Comparison of ENCODE assay signal across 26 mouse cellular contexts in the genomic region with DNA sequence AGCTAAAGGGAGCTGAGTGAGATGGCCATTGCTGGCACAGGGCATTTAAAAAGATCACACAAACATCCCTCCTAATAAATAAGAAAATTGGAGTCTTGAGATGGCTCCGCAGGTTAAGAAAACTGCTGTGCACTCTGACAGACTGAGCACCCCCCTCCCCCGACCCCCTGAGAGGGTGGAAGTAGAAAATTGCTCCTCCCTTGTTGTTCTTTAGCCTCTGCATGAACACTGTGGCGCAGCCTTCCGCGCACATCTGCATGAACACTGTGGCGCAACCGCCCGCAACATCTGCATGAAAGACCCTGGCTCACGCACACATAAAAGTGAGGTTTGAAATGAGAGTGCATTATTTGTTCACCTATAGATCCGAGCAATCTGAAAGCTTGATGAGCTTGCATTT. TPM values are rescaled to one million over a fixed set of nuclear protein-coding genes. Genes with fewer than 3 reads are reported as not detected.
"Had no signal": no experiment of that assay in that cellular context is flagged by ENCODE, and none has a peak within 500 bp of the region (broad histone marks: within the 10 kb centered on the region; RNA-seq: fewer than 3 reads in every experiment).

No protein-coding gene starts in this region.

- H3K9me3 ChIP-seq: stomach, embryonic 15.5 days had no signal

- H3K27me3 ChIP-seq: midbrain, embryonic 13.5 days; neural tube, embryonic 13.5 days; neural tube, embryonic 15.5 days; stomach, embryonic 15.5 days had no signal

- DNase-seq: lung, adult 18-20 months; lung, embryonic 14.5 days; lung, postnatal 10 days; lung, postnatal 4 days; retina, postnatal 1 day; right cerebral cortex, adult 18-20 months; right cerebral cortex, postnatal 25 days; thymus, adult 2 months; thymus, postnatal 25 days; thymus, postnatal 4 days had no signal

- H3K4me3 ChIP-seq: midbrain, embryonic 10.5 days; midbrain, embryonic 13.5 days; myocyte; neural tube, embryonic 13.5 days; neural tube, embryonic 15.5 days; stomach, embryonic 15.5 days had no signal

- H3K9ac ChIP-seq: lung, embryonic 14.5 days; midbrain, embryonic 13.5 days; neural tube, embryonic 13.5 days; neural tube, embryonic 15.5 days; stomach, embryonic 15.5 days had no signal

- H3K36me3 ChIP-seq: midbrain, embryonic 10.5 days; midbrain, embryonic 13.5 days; neural tube, embryonic 13.5 days; neural tube, embryonic 15.5 days; stomach, embryonic 15.5 days had no signal

- H3K4me1 ChIP-seq: midbrain, embryonic 10.5 days; midbrain, embryonic 13.5 days; neural tube, embryonic 13.5 days; neural tube, embryonic 15.5 days; stomach, embryonic 15.5 days had no signal

- H3K27ac ChIP-seq: midbrain, embryonic 10.5 days; midbrain, embryonic 13.5 days; neural tube, embryonic 13.5 days; neural tube, embryonic 15.5 days; stomach, embryonic 15.5 days; stomach, postnatal 0 days had no signal

RNA-seq across cellular contexts. Expression of a gene that starts 50.5 kb away (rescaled TPM):
- total RNA-seq: megakaryocyte, adult 5-6 weeks; megakaryocyte-erythroid progenitor cell, adult 5-6 weeks had no signal
- polyA plus RNA-seq: liver, embryonic 16.5 days; lung, embryonic 14.5 days; lung, embryonic 16.5 days; midbrain, embryonic 10.5 days; midbrain, embryonic 13.5 days; midbrain, embryonic 16.5 days; myocyte; neural tube, embryonic 11.5 days; neural tube, embryonic 13.5 days; neural tube, embryonic 15.5 days; spleen, adult 2 months; stomach, embryonic 15.5 days; stomach, postnatal 0 days; testis, adult 2 months; thymus, adult 2 months; urinary bladder, adult 2 months had no signal
